Mouse (Mus musculus): ENCODE data around the gene Rnf169. TPM values are rescaled to one million over a fixed set of nuclear protein-coding genes. Genes with fewer than 3 reads are reported as not detected.

The Rnf169 gene
- polyA plus RNA-seq, 1 experiment from 2014 or later: 7.2 TPM

DNA sequence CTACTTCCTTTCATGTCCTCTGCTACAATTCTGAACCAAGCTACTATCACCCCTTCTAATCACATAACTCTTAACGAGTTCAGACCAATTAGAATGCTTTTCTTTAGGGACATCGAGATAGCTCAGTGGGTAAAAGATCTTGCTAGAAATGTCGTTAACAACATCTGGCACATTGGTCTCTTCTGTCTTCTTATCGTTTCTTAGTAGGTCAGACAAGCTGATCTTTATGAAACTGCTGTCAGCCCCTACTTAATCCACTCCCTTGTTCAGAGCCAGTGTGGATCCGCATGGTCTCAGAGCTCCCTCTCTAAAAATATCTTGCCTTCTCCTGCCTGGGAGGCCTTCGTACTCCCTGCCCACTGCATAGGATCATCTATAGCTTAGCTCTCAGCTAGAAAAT lies 106.3 kb downstream of the Rnf169 start:
- ATAC-seq (ENCODE audit: low FRiP score, low read depth): no peak
- Histone ChIP-seq H3K4me3 (no peak overlapping the region), H3K4me2 (replicated peaks) (no peak overlapping the region), H3K27ac (no peak overlapping the region), H3K36me3 (no peaks in the 10 kb centered on the region), H3K27me3 (replicated peaks) (no peaks in the 10 kb centered on the region), H3K4me1 (no peaks in the 10 kb centered on the region), H3K9me3 (no peaks in the 10 kb centered on the region), H3K9ac (no peak overlapping the region)
- WGBS: 83% methylated on average over 6 of the region's 6 CpGs

Other genes with a start within 250 kb of the Rnf169 start
- not detected in 2 replicates for gene Olfr521, start 216.9 kb downstream of the Rnf169 start, polyA plus RNA-seq (2016; fragmentation: Nextera tagmentation; extraction: Ambion mirVana)
- 1.3 and 2.2 TPM in 2 replicates for gene Neu3, start 152.0 kb downstream of the Rnf169 start, polyA plus RNA-seq (2016; fragmentation: Nextera tagmentation; extraction: Ambion mirVana)
- 0.52 and 0.72 TPM in 2 replicates for gene Xrra1, start 121.3 kb downstream of the Rnf169 start, polyA plus RNA-seq (2016; fragmentation: Nextera tagmentation; extraction: Ambion mirVana)
- gene Spcs2, start 117.0 kb downstream of the Rnf169 start, polyA plus RNA-seq (2016; fragmentation: Nextera tagmentation; extraction: Ambion mirVana): 337 and 365 TPM in 2 replicates
- gene Chrdl2, start 25.7 kb upstream of the Rnf169 start, polyA plus RNA-seq (2016; fragmentation: Nextera tagmentation; extraction: Ambion mirVana): 0.26 and 0.30 TPM in 2 replicates
- gene Pold3, start 141.1 kb upstream of the Rnf169 start, polyA plus RNA-seq (2016; fragmentation: Nextera tagmentation; extraction: Ambion mirVana): 58.8 and 60.5 TPM in 2 replicates
- 15.4 and 16.2 TPM in 2 replicates for gene Lipt2, start 178.8 kb upstream of the Rnf169 start, polyA plus RNA-seq (2016; fragmentation: Nextera tagmentation; extraction: Ambion mirVana)
- gene Kcne3, start 196.1 kb upstream of the Rnf169 start, polyA plus RNA-seq (2016; fragmentation: Nextera tagmentation; extraction: Ambion mirVana): 1.4 and 1.6 TPM in 2 replicates
- gene Pgm2l1, start 246.9 kb upstream of the Rnf169 start, polyA plus RNA-seq (2016; fragmentation: Nextera tagmentation; extraction: Ambion mirVana): 11.4 and 12.0 TPM in 2 replicates

Measured in neural tube, embryonic 12.5 days (tissue).